Mouse (Mus musculus) heart, adult 11 months (tissue): ENCODE measurements at regions not wholly inside any gene's neighbourhood (a gene's known extent, or its start where the extent isn't known, plus 50 kb on each side); places are given as distances from the start of the nearest gene placed in this dataset.

ENCODE experiments used
- DNase-seq: peaks from one replicate; pipeline ENCODE4 v3.0.0; 2022

DNA sequence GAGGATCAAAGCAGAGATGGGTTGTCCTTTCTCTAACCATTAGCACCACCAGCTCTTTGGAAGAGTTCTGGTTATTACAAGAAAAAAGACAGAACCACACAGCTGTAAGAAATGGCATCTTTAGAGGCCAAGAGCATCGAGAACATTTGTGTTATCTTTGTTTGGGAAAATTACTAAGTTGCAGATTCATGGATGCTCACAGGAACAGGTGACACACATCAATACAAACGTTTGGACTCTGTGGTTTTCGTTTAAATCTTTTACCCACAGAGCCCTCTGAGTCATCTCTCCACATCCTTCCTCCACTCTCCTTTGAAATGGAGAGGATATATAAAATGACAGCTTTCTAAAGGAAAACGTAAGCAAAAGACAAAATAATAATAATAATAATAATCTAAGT is 184.5 kb upstream of the Ppargc1a start:
- DNase-seq, result no peak

- DNase-seq, result no peak
Observed at GRCm38 (mm10) chr5:51750456-51750855, 182.9 kb upstream of the Ppargc1a start.

DNA sequence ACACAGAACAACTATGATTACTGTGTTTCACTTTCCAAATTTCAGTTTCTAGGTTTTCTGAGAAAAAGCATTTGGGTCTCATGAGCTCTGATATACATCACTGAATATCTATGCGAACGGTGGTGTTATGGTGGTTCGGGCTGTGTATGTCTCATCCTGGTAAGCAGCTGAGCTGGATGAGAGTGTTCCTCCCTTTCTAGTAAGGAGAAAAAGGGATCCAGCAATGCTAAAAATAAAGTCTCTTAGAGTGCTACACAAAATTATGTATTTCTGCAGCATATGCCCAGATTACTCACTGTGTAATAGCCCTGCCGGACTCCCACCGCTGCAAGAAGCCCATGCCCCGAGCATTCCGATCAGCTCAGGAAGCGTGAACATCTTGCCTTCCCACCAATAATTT is 173.4 kb upstream of the Ppargc1a start:
- DNase-seq, result no peak

DNA sequence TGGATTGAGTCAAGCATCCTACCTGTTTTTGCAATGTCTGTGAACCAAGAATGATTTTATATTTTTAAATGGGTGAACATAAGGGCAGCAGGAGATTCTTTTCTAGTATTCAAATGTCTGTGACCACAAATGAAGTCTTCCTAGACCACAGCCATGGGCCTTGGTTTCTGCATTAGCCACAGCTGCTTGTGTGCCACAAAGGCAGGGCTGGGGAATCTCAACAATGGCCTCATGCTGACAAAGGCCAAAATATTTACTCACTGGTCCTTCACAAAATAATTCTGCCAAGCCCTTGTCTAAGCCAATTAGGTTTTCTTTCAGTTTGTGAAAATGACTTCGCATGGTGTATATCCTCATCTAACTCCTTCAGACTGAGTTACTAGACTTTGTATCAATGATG is 162.7 kb upstream of the Ppargc1a start:
- no peak for DNase-seq

DNA sequence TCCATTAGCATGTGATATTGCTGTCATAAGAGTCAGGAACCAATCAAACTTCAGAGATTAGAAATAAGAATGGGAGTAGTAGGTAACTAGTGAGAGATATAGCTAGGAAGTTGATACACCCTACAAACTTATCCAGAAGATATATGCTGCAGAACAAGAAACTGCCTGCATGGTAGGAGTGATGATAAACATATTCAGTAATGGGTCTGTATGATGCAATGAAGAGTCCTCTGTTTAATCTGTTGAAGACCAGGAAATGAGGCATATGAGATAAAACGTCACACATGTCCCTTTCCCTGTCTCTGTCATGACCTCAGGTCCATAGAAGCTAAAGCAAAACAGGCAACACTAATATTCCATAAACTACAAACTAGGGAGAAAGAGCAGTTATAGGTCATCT is 162.2 kb upstream of the Ppargc1a start:
- DNase-seq, result no peak

GRCm38 (mm10) chr5:51726762-51727161 is 159.2 kb upstream of the Ppargc1a start:
- no peak for DNase-seq

- no peak for DNase-seq
Observed at GRCm38 (mm10) chr5:51718911-51719310, 151.4 kb upstream of the Ppargc1a start.

GRCm38 (mm10) chr5:51718451-51718850 is 150.9 kb upstream of the Ppargc1a start:
- no peak for DNase-seq

DNA sequence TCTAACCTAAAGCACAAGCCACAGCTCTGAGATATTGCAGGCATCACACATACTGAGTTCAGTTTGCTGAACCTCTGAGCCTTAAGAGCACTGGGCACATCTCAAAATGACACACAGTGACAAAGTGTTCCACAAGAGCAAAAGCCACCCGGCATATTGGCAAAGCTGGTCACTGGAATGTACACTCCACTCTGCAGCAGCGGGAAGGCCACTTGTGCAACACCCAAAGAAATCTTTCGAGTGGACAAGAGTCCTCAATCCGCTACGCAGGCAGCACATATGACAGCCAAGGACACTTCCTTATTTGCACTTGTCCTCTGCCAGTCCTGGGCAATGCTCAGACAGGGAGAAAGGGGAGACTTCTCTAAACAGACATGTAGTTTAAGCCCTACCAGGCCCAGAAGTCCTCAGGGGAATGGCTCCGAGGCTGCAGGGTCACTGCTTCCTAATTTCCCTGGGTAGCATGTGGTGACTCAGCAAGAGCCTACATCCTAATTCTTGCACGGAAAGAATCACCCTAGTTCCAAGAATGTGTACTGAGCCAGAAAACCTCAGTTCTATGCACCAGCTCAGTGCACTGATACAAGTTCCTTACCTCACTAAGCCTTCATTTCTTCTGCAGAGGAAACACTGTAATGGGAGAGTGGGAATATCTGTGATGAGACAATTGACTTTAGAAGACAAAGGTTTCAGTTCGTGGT is 144.5 kb upstream of the Ppargc1a start:
- DNase-seq, result no peak

- no peak for DNase-seq
Observed at GRCm38 (mm10) chr5:51710664-51711063, 143.1 kb upstream of the Ppargc1a start.

GRCm38 (mm10) chr5:51709447-51709991 is 142.0 kb upstream of the Ppargc1a start:
- no peak for DNase-seq

- no peak for DNase-seq
Observed at GRCm38 (mm10) chr5:51679884-51680283, 112.4 kb upstream of the Ppargc1a start.

DNA sequence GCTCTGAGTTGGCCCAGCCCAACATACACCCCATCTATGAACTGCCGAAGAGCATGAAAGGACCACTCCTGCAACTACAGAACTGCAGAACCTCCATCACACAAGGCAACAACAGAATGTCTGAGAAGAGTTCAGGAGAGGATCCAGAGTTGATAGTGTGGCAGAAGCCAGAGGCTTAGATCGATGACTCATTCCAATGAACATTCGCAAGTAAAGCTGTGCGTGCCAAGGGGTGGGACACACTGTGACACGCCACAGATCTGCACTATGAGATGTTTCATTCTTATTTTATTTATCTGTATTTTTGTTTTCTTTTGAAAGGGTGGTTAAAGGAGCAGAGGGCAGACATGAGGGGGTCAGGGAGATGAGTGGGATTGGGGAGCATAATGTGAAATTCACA is 103.7 kb upstream of the Ppargc1a start:
- DNase-seq, result no peak

- peak; percentile 95 for DNase-seq
Observed at GRCm38 (mm10) chr5:51665241-51665640, 97.7 kb upstream of the Ppargc1a start.

GRCm38 (mm10) chr5:51658232-51658896 is 90.8 kb upstream of the Ppargc1a start:
- DNase-seq, result no peak

DNA sequence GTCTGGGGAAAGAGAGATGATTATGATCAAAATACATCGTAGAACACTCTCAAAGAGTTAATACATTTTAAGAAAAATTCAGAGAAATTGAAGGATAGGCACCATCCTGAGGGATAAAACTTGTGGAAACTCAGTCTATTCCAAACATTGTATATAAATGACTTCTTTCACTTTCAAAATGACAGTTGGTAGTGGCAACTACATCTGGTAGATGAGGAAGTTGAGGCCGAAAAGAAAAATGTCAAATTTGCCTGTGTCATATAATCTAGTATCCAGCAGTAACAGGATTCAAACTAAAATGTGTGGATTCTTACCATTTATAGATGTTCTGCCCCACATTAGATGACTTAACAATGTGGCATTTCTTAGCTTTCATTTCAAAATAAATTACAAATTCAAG is 86.0 kb upstream of the Ppargc1a start:
- DNase-seq, result no peak

GRCm38 (mm10) chr5:51624400-51624799 is 56.9 kb upstream of the Ppargc1a start:
- DNase-seq, result no peak
